In genomic region chr10:71857518-71857973, GRCm38 (mm10) we compare ENCODE assay signal across 9 mouse cellular contexts.
DNase-seq lines count a peak whose midpoint lies in the region; ATAC-seq lines count a peak whose summit lies in the region.
"Had no signal": no experiment of that assay in that cellular context is flagged by ENCODE, and none has a peak within 500 bp of the region (broad histone marks: within the 10 kb centered on the region; RNA-seq: fewer than 3 reads in every experiment).

No protein-coding gene starts in this region.

- no peak for ATAC-seq in megakaryocyte, adult 5-6 weeks (ENCODE audit: poor library complexity, severe bottlenecking)

- no peaks in the 10 kb centered on the region for H3K36me3 ChIP-seq in hindbrain, embryonic 10.5 days
- H3K36me3 ChIP-seq: liver, embryonic 15.5 days had no signal

- no peaks in the 10 kb centered on the region for H3K27me3 ChIP-seq in hindbrain, embryonic 10.5 days (ENCODE audit: insufficient read depth, poor library complexity, severe bottlenecking)
- H3K27me3 ChIP-seq: liver, embryonic 15.5 days had no signal

- DNase-seq in thymus, postnatal 4 days = peak; percentile 6
- DNase-seq in thymus, postnatal 0 days (ENCODE audit: low spot score) = no peak
- peak; percentile 85 to 87 for DNase-seq in cerebellum, postnatal 10 days
- peak; percentile 32 for DNase-seq in hindbrain, embryonic 10.5 days (ENCODE audit: low spot score)
- peak; percentile 58 to 61 for DNase-seq in left cerebral cortex, adult 18-20 months (ENCODE audit: low spot score in 2 of 2)
- peak; percentile 33 for DNase-seq in neural tube, embryonic 10.5 days (ENCODE audit: extremely low spot score, low spot score)
- no peak for DNase-seq in gastrocnemius, postnatal 14 days

- intact Hi-C loops in gastrocnemius, postnatal 14 days (cut with DNase I; ENCODE audit: low total_unique reads) = no loop called here

- no peaks in the 10 kb centered on the region for H3K4me1 ChIP-seq in hindbrain, embryonic 10.5 days (replicated peaks)
- H3K4me1 ChIP-seq: liver, embryonic 15.5 days had no signal

- no peaks in the 10 kb centered on the region for H3K9me3 ChIP-seq in hindbrain, embryonic 10.5 days
- H3K9me3 ChIP-seq: liver, embryonic 15.5 days had no signal

- H3K4me3 ChIP-seq in hindbrain, embryonic 10.5 days = no peak overlapping the region
- H3K4me3 ChIP-seq: liver, embryonic 15.5 days had no signal

- H3K27ac ChIP-seq in hindbrain, embryonic 10.5 days = no peak overlapping the region
- H3K27ac ChIP-seq: liver, embryonic 15.5 days had no signal

- WGBS in hindbrain, embryonic 10.5 days = 58% methylated on average over 8 of the region's 8 CpGs

Comparison
In these comparisons a context has a peak if more than half of its experiments do, and no peak if none do; other contexts are left out.
1. DNase-seq: peak in thymus, postnatal 4 days (single experiment), cerebellum, postnatal 10 days (2 of 2), hindbrain, embryonic 10.5 days (single experiment), left cerebral cortex, adult 18-20 months (2 of 2) and neural tube, embryonic 10.5 days (single experiment); none in thymus, postnatal 0 days (single experiment) and gastrocnemius, postnatal 14 days (single experiment).